Mouse (Mus musculus) liver, embryonic 14.5 days (tissue): ENCODE measurements at regions not wholly inside any gene's neighbourhood (a gene's known extent, or its start where the extent isn't known, plus 50 kb on each side); places are given as distances from the start of the nearest gene placed in this dataset.

ENCODE experiments used
- CTCF ChIP-seq: IDR thresholded peaks from 2 replicates; pipeline ENCODE4 v1.5.1; 2016; ENCODE audit warnings: antibody characterized with exemption, low read depth, control low read depth
- EP300 ChIP-seq: IDR thresholded peaks from 2 replicates; pipeline ENCODE4 v1.6.1; 2016; ENCODE audit warnings: antibody characterized with exemption, low read depth

- TF ChIP-seq EP300, result no peak
- TF ChIP-seq CTCF, result no peak
Measured at GRCm38 (mm10) chr2:144192428-144192827, 78.0 kb upstream of the Mgme1 start.
